Mouse (Mus musculus): ENCODE results near the gene Traf3ip1. TPM values are rescaled to one million over a fixed set of nuclear protein-coding genes. Genes with fewer than 3 reads are reported as not detected.

The Traf3ip1 gene
- polyA plus RNA-seq (2012; rRNA removed), result 2.4 and 4.1 TPM in 2 replicates
- 1.3 TPM in 2 replicates for polyA plus RNA-seq (2014; fragmentation: Nextera tagmentation; extraction: Ambion mirVana)

GRCm38 (mm10) chr1:91494457-91495140, at the start of gene Traf3ip1:
Traf3ip1 (plus strand) TSS chr1:91494647.
- WGBS (ENCODE audit: insufficient replicate concordance), result under 1% methylated on average over 79 of the region's 79 CpGs
- H3K27ac ChIP-seq, result no peak within 1 kb of the TSS
- peak; percentile 100 for ATAC-seq (ENCODE audit: insufficient read depth)

GRCm38 (mm10) chr1:91444841-91445830, 49.3 kb upstream of the Traf3ip1 start:
- Histone ChIP-seq H3K4me2 (ENCODE audit: low read depth) (no peak overlapping the region), H3K36me3 (replicated peaks; ENCODE audit: control insufficient read depth, insufficient read depth, low read depth) (no peaks in the 10 kb centered on the region; the same call in none of the 2 replicates), H3K4me1 (replicated peaks; ENCODE audit: control insufficient read depth in 2 of 2, insufficient read depth in 2 of 2, low read length in 1 of 2) (peaks cover 0 to 3% of the 10 kb centered on the region in 2 experiments; a peak in 2 of 4 replicates), H3K4me3 (ENCODE audit: insufficient read depth in 1 of 2, low read depth in 2 of 2, low read length in 2 of 2) (no peak overlapping the region), H3K9me3 (ENCODE audit: control insufficient read depth, low read length) (no peaks in the 10 kb centered on the region; the same call in 1 of the 2 replicates), H3K27me3 (ENCODE audit: control insufficient read depth, insufficient read depth, low read length) (no peaks in the 10 kb centered on the region), H3K27ac (no peak overlapping the region), H3K9ac (replicated peaks) (no peak overlapping the region)
- WGBS (ENCODE audit: insufficient replicate concordance), result 79% methylated on average over 17 of the region's 17 CpGs
- ATAC-seq (ENCODE audit: insufficient read depth) (no peak), DNase-seq (ENCODE audit: low read depth in 3 of 3, low spot score in 3 of 3) (no peak)
- TF ChIP-seq CTCF (IDR thresholded peaks at IDR 0.05; ENCODE audit: low read depth) (no peak), EP300 (IDR thresholded peaks at IDR 0.05; ENCODE audit: low read depth) (no peak)

More at GRCm38 (mm10) chr1:91494457-91495140, at the start of gene Traf3ip1:
- H3K4me2 ChIP-seq (ENCODE audit: low read depth), result peak within 1 kb of the TSS; percentile 62
- H3K9me3 ChIP-seq (ENCODE audit: control insufficient read depth, low read length), result no peaks in the 10 kb centered on the region
- H3K36me3 ChIP-seq (replicated peaks; ENCODE audit: control insufficient read depth, insufficient read depth, low read depth), result no peaks in the 10 kb centered on the region
- TF ChIP-seq CTCF (IDR thresholded peaks at IDR 0.05; ENCODE audit: low read depth) (no peak), EP300 (IDR thresholded peaks at IDR 0.05; ENCODE audit: low read depth) (no peak)
- H3K27me3 ChIP-seq (ENCODE audit: control insufficient read depth, insufficient read depth, low read length), result no peaks in the 10 kb centered on the region
- peaks cover 0 to 12% of the 10 kb centered on the region in 2 experiments; a peak in 2 of 4 replicates for H3K4me1 ChIP-seq (replicated peaks; ENCODE audit: control insufficient read depth in 2 of 2, insufficient read depth in 2 of 2, low read length in 1 of 2)
- peak within 1 kb of the TSS; percentile 65 to 70 for H3K4me3 ChIP-seq (ENCODE audit: insufficient read depth in 1 of 2, low read depth in 2 of 2, low read length in 2 of 2)
- H3K9ac ChIP-seq (replicated peaks), result peak within 1 kb of the TSS; percentile 37
- DNase-seq (ENCODE audit: low read depth in 3 of 3, low spot score in 3 of 3), result peak; percentile 80 to 86 (median 80)

- no peaks in the 10 kb centered on the region; the same call in 1 of the 2 replicates for H3K9me3 ChIP-seq (ENCODE audit: control insufficient read depth, low read length)
- H3K27me3 ChIP-seq (ENCODE audit: control insufficient read depth, insufficient read depth, low read length), result no peaks in the 10 kb centered on the region
- H3K27ac ChIP-seq, result no peak overlapping the region
- no peaks in the 10 kb centered on the region; the same call in none of the 2 replicates for H3K36me3 ChIP-seq (replicated peaks; ENCODE audit: control insufficient read depth, insufficient read depth, low read depth)
- peaks cover 0 to 3% of the 10 kb centered on the region in 2 experiments; a peak in 2 of 4 replicates for H3K4me1 ChIP-seq (replicated peaks; ENCODE audit: control insufficient read depth in 2 of 2, insufficient read depth in 2 of 2, low read length in 1 of 2)
- H3K4me2 ChIP-seq (ENCODE audit: low read depth), result no peak overlapping the region
- peak; percentile 73 for ATAC-seq (ENCODE audit: insufficient read depth)
- no peak overlapping the region for H3K4me3 ChIP-seq (ENCODE audit: insufficient read depth in 1 of 2, low read depth in 2 of 2, low read length in 2 of 2)
- DNase-seq (ENCODE audit: low read depth in 3 of 3, low spot score in 3 of 3), result no peak
- H3K9ac ChIP-seq (replicated peaks), result no peak overlapping the region
- TF ChIP-seq CTCF (IDR thresholded peaks at IDR 0.05; ENCODE audit: low read depth) (no peak), EP300 (IDR thresholded peaks at IDR 0.05; ENCODE audit: low read depth) (no peak)
- 60% methylated on average over 8 of the region's 8 CpGs for WGBS (ENCODE audit: insufficient replicate concordance)
Observed at GRCm38 (mm10) chr1:91446060-91446459, 48.4 kb upstream of the Traf3ip1 start.

GRCm38 (mm10) chr1:91446511-91446910, 47.9 kb upstream of the Traf3ip1 start:
- WGBS (ENCODE audit: insufficient replicate concordance), result 76% methylated on average over 4 of the region's 4 CpGs
- Histone ChIP-seq H3K9me3 (ENCODE audit: control insufficient read depth, low read length) (no peaks in the 10 kb centered on the region; the same call in 1 of the 2 replicates), H3K4me2 (ENCODE audit: low read depth) (no peak overlapping the region), H3K4me3 (ENCODE audit: insufficient read depth in 1 of 2, low read depth in 2 of 2, low read length in 2 of 2) (no peak overlapping the region), H3K27ac (no peak overlapping the region), H3K36me3 (replicated peaks; ENCODE audit: control insufficient read depth, insufficient read depth, low read depth) (no peaks in the 10 kb centered on the region; the same call in none of the 2 replicates), H3K9ac (replicated peaks) (no peak overlapping the region), H3K27me3 (ENCODE audit: control insufficient read depth, insufficient read depth, low read length) (no peaks in the 10 kb centered on the region), H3K4me1 (replicated peaks; ENCODE audit: control insufficient read depth in 2 of 2, insufficient read depth in 2 of 2, low read length in 1 of 2) (peaks cover 0 to 3% of the 10 kb centered on the region in 2 experiments; a peak in 2 of 4 replicates)
- no peak for ATAC-seq (ENCODE audit: insufficient read depth)
- TF ChIP-seq CTCF (IDR thresholded peaks at IDR 0.05; ENCODE audit: low read depth) (no peak), EP300 (IDR thresholded peaks at IDR 0.05; ENCODE audit: low read depth) (no peak)
- DNase-seq (ENCODE audit: low read depth in 3 of 3, low spot score in 3 of 3), result no peak
